Mouse (Mus musculus) gastrocnemius, postnatal 25 days (tissue): ENCODE measurements around the gene Tnfsf13. TPM values are rescaled to one million over a fixed set of nuclear protein-coding genes. Genes with fewer than 3 reads are reported as not detected.
"Not testable (repeated sequence)": the region's sequence is repeated elsewhere in the genome, so short reads cannot be mapped to it uniquely, and the experiment has no call there.

Source experiments
- DNase-seq: peaks from one replicate; pipeline ENCODE4 v3.0.0; 2022
- total RNA-seq, 2 experiments: library from RNA; stranded (reverse); gene quantifications; 1 replicate in 1 of 2; 2 replicates in 1 of 2; pipeline ENCODE4 v1.2.3; 2021

Gene Tnfsf13
- total RNA-seq, 2 experiments from 2014 or later: 0.67 to 1.5 TPM

DNA sequence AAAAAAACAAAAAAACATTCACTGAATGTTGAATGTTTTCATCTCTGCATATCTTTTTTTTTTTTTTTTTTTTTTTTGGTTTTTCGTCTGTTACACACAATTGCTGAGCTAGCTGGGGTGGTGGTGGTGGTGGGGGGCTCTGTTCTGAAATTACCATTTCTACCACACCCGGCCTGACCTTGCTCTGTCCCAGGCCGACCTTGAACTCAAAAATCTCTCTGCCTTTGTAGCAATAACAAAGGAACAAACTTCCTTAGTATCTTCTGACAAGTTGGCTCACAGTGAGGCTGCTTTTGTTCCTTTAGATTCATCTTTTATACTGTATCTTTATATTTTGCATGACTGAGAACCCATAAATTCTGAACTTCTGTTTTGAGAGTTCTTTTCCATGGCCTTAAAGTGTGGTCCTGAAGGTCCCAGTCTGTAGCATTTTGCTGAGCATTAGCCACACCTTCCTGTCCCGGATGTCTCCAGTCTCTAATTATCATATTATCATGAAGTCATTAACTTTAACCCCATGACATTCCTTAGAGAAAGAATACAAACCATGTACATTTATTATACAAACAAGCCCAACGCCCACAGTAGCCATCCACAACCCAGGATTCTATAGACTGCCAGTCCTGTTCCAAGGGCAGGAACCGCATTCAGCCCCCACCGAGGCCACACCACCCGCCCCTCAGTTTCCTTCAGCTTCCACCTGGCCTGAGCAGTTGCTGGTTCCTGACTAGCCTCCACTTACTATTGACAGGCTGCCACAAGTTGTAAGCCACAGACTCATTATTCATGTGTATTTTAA, 18.4 kb upstream of the Tnfsf13 start:
- no peak for DNase-seq

DNA sequence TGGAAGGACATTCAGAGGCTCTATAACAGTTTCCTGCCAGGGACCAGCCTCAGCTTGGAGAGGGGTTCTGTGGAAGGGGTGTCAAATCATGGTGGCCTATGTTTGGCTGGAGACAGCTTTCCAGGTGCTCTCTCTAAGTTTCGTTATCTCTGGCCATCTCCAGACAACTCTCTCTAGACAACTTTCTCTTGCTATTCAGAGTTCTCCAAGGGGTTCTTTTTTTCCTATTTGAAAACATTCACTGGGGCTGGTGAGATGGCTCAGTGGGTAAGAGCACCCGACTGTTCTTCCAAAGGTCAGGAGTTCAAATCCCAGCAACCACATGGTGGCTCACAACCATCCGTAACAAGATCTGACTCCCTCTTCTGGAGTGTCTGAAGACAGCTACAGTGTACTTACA, 17.8 kb upstream of the Tnfsf13 start:
- DNase-seq: not testable (repeated sequence)

DNA sequence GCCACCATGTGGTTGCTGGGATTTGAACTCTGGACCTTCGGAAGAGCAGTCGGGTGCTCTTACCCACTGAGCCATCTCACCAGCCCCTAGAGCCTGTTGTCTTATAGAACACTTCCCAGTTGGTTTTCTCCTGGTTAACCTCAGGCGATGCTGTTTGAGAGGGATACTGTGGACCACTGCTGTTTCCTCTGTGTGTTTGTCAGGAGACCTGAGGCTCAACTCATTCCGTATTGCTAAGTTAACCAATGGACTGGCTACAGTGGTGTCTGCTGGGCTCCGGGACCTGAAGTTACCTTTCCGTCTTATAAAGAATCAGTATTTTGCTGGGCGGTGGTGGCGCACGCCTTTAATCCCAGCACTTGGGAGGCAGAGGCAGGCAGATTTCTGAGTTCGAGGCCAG, 17.3 kb upstream of the Tnfsf13 start:
- not testable (repeated sequence) for DNase-seq

DNA sequence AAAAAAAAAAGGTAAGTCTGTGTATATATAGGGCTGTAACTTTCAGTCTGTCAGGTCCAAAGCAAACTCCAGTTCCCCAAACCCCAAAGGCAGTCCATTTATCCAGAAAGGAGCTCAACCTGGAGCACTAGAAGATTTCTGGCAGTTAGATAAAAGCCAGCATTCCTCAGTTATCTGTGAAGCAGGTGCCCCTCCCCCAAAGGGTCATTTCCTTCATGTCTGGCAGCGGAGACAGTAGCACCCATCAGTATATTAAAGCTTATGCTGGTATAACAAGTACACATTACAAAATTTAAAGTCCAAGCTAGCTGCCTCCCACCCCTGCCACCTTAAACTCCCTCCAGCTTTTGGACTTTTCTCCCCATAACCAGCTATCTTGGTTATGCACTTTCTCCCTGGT, 14.0 kb upstream of the Tnfsf13 start:
- no peak for DNase-seq

DNA sequence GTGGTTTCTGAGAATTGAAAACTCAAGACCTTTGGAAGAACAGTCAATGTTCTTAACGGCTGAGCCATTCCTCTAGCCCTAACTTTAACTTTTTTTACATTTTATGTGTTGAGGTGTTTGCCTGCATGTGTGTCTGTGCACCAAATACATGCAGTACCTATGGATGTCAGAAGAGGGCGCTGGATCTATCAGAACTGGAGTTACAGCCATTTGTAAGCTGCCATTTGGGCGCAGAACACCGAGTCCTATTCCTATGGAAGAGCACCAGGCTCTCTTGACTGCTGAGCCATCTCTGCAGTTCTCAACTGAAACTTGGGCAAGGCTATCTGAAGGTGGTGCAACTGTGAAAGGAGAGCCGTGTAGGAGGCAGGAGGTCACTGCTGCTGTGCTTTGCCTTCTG, 13.0 kb upstream of the Tnfsf13 start:
- no peak for DNase-seq

DNA sequence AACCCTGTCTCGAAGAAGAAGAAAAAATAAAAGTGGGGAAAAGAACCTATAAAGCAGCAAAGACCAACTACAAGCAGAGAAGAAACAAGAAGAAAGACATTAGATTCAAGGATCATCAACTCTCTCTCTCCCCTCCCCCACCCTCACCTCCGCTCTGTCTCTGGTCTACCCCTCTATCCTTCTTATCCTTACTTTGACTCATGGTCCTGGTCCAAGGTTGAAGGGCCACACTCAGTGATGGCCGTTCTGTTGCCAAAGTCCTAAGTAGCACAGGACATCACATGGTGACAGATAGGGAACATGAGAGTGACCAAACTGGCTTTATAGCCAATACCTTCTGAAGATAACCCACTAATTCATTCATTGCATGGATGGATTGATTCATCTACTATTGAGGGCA, 11.8 kb upstream of the Tnfsf13 start:
- DNase-seq: no peak

DNA sequence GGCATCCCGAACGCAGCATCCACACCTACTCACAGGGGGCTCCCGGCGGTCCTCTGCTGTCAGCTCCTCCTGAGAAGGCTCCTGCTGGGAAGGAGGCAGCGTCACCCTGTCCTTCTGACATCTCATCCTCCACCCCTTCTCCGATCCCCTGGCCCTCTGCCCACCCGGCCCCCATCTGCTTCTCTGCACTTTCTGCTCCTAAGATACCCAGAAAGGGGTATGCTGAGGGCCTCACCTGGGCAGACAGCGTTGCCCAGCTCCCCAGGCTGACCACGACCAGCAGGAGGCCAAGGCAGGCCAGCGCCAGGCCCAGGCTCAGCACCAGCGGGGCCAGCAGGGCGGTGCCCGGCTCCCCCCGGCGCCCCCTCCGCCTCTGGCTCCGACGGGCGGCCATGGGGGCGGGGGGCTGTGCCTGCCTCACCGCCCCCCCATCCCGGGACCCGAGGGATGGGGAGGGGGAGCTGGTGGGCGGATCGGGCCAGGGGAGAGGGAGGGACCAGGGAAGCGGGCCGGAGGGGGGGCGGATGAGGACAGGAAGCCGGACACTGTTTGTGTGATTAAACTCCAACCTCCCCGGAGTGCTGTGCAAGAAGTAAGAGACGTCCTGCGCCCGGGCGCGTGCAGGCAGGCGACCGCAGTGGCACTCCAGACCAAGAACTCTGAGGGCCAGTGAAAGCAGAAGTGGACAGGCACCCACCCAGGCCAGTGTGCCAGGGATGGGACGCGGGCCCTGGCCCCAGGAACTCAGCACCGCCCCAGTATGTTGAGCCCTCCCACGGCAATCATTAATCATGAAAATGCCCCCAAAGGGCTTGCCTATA, 10.0 kb upstream of the Tnfsf13 start, which contains the start of the genes Tnfsf12 and Tnfsfm13:
TSS of gene Tnfsf12 (minus strand) at position 489 of the 821 bp plus-strand sequence.
TSS of gene Tnfsfm13 (minus strand) at position 738 of the 821 bp plus-strand sequence.
- DNase-seq: peak; percentile 81

DNA sequence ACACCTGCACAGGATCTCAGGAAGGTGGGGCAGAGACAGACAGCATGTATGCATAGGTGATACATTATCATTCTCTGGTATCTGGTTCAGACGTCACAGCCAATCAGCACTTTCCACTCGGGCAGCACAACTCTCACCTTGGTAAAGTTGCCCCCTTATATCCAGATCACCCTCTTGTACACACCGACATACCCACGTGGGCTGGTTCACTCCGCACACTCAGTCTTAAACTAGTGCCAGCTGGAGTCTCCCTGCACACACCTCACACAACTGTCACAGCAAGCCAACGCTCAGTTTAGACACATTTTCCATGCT, 9.4 kb upstream of the Tnfsf13 start:
- no peak for DNase-seq

DNA sequence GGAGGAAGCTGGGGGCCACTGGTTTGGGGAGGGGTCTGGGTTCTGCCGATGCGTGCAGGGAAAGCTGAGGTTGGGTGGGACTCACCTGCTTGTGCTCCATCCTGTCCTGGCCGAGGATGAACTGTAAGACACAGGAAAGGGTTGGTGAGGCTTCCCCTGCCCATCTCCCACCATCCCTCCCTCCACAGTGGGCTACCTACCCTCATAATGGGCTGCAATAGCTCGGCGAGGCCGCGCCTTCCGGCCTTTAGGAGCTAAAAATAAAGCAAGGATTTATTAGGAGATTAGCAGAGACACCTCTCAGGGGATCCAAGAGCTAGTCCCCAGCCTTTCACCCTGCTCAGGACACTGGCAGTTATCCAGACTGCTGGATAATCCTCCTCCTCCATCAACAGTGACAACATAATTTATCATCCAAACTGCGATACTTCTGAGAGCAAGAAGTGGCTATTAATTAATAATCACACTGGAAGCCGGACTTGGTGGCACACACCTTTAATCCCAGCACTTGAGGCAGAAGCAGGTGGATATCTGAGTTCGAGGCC, 7.9 kb upstream of the Tnfsf13 start:
- DNase-seq: no peak

DNA sequence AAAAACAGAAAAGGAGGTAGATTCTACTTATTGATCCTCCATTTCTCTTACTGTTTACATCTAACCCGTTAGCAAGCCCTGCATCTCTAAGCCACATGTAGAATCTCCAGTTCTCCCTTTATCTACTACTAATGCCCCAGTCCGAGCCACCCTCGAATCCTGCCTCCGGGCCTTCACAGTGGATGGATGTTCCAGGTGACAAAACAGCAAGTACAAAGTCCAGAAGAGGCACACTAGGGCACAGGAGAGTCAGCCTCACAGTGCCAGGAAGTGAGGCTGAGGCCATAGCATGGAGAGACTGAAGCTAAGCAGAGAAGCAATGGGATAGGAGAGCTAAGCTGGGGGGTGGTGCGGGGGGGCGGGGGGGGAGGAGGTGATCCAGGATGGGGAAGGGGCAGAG, 7.3 kb upstream of the Tnfsf13 start:
- DNase-seq: no peak

DNA sequence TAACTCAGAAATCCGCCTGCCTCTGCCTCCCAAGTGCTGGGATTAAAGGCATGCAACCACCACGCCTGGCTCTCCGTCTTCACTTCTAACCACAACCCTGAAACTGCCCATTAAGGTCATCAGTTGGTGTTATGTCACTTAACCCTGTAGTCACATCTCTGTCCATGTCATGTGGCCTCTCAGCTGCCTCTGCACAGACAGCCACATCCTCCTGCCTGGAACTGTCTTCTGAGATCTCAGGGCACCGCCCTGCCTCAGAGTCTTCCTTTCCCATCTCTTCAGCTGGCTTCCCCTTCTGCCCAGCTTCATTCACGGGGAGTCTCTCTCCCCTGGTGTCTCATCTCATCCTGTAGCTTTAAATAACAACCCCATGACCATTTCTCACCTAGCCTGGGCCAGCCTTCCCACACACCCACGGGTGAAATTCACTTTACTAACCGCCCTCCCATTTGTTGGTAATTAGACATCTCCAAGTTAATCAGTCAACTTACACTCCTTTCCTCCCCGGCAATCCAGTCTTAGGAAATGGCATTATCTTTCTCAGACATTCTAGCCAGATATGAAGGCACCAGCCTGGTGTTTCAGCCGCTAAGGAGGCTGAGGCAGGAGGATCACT, 6.7 kb upstream of the Tnfsf13 start:
- DNase-seq: no peak

DNA sequence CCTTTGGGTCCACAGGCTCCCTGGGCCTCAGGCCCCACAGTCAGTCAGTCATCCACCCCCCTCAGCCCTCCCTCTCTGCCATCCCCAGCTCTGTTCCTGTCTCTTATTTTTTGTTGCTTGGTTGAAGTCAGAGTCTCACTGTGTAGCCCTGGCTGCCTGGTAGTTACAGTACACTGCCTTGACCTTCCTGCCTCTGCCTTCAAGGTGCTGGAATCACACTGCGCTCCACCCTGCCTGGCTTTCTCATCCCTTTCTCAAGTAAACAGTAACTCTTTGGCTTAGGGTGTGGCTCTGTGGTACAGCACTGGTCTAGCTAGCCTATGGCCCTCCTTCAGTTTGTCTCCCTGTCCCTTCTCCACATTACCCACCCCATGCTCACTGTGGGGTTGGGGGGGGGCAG, 4.3 kb upstream of the Tnfsf13 start:
- no peak for DNase-seq

DNA sequence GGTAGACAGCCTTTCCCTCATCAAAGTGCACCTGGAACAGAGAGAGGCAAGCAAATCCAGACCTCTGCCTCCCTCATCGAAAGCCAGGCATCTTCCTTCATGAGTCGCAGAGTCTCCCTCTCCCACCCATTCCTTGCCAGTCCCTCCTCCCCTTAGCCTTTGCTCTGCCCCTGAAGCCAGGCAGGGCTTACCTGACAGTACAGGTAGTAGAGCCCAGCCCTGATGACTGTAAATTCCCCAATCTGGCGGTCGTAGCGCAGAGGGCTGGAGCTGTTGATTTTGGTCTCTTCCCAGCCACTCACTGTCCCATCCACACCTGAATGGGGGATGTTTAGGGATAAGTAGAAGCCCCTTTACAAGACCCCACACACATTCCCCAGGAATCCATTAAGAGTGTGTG, 1.5 kb upstream of the Tnfsf13 start:
- DNase-seq: no peak

DNA sequence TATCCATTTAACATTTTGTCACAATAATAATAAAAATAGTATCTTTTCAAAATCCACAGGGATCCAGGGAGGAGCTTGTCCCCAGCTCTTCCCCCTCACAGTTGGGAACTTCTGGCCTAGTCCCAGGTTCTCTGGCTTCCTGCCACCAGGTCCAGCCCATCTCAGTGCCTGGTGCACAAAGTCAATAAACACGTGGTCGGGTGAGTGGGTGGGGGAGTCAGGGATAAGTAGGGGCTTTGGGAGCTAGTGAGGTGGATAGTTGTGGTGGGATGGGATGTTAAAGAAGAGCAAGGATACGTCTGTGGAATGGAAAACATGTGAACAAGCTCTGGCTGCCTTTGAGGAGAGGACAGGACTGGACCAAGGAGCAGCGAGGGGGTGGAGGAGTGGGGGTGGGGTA, 793 bp upstream of the Tnfsf13 start:
- DNase-seq: peak; percentile 83

DNA sequence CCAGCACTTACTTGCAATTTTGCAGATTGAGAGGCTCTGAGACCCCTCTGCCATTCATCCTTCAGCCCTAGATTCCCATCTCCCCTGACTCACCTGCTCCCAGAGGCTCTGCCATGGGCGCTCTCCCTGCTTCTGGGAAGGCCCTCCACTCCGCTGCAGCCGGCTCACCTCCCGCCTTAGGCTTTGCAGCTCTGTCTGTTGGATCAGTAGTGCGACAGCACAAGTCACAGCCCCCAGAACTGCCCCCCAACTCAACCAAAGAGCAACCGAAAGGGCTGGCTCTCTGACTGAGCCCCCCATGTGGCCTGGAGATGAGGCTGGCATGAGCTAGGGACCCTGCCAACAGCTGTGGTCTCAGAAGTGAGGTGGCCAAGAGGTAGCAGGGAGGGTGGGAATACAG, 648 bp downstream of the Tnfsf13 start:
- DNase-seq: no peak

DNA sequence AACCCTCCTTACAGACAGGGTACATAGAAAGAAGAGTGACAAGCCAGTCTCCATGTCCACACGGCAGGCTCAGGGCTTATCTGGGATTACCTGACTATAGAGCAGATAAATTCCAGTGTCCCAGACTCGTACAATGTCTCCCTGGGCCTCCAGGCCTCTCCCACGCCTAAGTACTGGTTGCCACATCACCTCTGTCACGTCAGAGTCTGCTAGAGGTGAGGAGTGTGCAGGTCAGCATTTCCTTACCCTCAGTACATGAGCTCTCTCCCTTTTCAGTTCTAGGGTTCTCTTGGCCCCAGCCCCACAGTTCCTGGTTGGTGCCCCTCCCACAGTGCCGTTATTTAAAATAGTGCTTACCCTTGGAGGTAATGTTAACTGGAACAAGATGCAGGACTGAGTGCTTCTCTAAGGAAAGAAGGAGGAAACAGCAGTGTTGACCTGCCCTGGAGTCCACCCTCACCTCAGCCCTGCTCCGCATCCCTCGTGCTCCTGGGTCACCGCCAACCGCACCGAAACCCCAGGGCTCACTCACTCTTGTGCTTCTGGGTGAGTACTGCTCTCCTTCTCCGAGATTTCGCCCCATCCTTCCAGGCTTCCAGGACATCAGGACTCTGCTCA, 1.3 kb downstream of the Tnfsf13 start:
- no peak for DNase-seq

DNA sequence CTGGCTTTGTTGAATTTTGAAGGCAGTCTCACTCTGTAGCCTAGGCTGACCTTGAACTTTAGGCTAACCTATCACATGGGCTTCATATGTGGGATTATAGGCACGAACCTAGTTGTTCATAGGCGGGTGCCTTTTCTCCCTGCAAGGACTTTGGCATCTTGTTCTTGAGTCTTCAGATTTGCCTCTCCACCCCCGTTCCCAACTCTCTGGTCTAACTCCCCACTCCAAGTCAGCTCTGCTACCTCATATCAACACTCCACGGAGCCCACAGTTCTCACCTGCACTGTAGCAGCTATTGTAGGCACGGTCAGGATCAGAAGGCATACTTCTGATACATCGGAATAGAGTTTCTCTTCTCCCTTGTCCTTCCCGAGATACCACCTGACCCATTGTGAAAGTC, 2.0 kb downstream of the Tnfsf13 start:
- DNase-seq: no peak

DNA sequence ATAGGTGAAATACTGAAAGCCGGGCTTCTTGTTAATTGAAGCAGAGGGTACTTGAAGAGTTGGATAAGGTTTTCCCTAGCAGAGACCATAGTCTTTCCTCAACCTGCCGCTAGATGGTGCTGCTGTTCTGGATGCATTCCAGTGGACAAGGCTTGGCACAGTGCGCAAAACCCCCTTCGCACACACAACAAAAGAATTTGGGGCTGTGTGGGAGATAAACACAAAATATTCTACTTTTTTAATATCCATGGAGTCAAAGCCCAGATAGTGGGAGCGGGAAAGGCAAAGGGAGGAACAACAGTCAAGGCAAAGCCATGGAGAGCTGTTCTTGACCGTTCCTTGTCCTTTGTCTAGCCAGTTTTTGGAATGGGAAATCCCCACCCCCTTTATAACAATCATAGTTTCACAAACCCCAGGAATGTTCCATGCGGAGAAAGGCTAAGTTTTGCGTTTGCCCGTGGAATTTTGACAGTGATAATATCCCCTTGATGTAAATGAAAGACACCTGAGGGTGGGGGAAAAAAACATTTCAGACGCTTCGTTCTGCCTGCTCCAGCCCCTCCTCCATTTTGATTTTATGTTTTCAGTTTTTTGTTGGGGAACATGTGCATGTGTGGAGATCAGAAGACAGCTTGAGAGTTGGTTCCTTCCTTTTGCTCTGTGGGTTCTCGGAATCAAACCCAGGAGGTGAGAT, 2.6 kb downstream of the Tnfsf13 start:
- DNase-seq: peak; percentile 78

DNA sequence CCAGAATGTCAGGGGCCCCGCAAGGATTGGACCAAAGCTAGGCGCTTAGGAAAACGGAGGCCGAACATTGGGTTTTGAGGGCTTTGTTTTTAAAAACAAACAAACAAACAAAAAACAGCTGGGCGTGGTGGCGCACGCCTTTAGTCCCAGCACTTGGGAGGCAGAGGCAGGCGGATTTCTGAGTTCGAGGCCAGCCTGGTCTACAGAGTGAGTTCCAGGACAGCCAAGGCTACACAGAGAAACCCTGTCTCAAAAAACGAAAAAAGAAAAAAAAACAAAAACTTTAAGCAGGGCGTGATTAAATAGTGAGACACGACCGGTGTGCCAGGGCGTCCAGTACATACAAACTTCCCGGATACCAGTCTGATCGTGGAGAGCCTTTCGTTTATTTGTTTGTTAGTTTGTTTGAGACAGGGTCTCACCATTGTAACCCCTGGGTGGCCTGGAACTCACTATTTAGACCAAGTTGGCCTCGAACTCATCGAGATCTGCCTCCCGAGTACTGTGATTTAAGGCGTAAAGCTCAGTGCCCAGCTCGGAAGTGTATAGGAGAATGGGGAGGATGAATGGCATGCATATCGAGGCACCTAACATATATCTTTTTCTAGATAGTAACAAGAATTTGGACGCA, 3.3 kb downstream of the Tnfsf13 start:
- no peak for DNase-seq

DNA sequence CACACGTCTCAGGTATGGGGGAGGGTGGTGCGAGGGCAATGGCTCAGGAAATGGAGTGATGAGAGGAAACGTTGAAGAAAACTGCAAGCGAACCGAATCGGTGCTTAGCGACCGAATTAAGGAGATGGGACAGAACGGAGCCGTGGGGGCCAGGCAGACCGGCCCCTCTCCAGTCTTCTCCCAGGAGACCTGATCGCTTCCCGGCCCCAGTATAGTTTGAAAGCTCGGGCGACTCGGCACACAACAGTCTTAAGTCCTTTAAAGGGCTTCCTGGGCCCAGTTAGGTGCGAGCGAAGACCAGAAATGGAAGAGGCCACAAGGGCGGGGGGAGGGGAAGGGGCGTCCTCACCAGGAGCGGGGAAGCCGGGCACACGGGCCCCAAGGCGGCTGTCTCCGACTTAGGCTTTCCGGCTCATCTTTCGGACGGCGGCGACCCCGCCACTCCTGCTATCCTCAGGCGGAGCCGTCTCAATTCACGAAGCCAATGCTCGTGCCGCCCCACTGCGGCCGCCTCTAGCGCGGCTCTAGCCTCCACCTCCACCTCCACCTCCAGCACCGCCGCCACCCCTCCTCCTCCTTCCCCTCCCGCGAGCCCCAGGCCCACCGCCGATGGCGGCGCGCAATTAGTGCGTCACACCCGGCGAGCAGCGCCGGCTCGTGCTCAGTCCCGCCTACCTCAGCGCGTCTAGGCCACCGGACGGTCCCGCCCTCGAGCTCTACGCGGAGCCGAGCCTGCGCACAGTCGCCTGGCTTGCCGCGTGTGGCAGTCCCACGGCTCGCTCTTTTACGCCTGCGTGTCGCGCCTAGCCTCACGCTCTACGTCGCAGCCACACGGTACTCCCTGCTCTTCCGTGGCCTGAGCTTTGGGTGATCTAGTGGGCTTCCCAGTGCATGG, 4.0 kb downstream of the Tnfsf13 start, which contains the start of gene Senp3:
TSS of gene Senp3 (minus strand) at position 771 of the 895 bp plus-strand sequence.
- peak; percentile 97 for DNase-seq
